Mouse (Mus musculus) CH12F3 (cell line): ENCODE data around the gene Cux1.

Experiments used
- in situ Hi-C: fragments of 300-500 bp; cut with MboI; formaldehyde crosslinking; loops from 2 replicates; pipeline ENCODE4 v1.14.3; 2020; ENCODE audit warnings: low sequenced_read_pairs

Cux1 gene

DNA sequence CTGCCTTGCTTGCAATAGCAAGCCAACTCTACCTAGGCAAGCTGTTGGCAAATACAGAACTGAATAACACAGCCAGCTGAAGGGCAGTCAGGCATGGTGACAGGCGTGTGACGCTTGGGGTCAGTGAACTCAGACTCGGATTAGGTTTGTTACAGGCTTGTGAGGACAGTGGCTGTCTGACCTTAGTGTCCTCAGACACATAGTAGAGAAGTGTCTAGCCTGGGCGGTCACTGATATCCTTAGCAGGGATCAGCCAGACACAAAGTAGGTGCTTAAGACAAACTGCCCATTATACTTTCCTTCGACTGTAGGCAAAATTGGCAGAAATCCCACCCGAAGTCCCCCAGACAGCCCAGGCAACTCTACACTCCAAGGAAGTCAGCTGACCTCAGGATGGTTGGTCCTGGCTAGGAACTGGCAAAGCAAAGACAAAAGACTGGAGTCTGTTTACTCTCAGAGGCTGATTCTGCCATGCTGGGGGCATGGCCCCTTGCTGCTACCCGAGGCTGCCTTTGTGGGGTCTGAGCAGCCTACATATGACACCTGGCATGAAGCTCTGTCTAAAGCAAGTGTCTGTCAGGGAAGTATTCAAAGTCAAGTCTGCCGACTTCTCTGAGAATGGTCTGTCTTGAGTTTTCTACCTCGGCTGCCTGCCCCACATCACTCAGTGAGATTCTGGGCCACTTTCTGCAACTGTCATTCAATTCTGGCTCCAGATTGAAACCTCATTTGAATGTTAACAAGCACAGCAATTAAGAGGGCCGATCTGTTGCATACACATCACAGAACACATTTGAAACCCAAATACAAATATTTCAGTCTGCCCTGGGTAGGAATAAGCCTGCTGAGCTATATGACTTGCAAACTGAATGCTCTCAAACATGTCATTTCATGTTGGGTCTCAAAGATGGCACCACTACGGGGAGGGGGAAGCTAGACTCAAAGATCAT is 124.8 kb downstream of the Cux1 start:
- in situ Hi-C loops = no loop called here

DNA sequence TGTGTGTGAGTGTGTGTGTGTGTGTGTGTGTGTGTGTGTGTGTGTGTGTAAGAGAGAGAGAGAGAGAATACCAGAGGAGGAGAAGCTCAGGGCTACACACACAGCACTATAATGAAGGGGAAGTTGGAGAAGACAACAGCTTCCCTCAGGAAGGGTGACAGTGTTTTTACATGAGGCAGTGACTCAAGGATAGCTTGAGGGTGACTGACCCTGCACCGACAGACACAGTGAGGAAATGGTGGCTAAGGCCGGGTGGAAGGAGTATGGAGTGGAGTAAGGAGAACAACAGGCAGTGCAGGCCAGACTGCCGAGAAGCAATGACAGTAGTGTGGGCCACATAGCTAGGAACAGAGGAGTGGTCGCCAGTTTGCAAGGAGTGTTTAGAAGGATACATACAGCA is 137.6 kb downstream of the Cux1 start:
- in situ Hi-C loops = no loop called here

GRCm38 (mm10) chr5:136428498-136429060 is 138.7 kb downstream of the Cux1 start:
- in situ Hi-C loops = no loop called here

DNA sequence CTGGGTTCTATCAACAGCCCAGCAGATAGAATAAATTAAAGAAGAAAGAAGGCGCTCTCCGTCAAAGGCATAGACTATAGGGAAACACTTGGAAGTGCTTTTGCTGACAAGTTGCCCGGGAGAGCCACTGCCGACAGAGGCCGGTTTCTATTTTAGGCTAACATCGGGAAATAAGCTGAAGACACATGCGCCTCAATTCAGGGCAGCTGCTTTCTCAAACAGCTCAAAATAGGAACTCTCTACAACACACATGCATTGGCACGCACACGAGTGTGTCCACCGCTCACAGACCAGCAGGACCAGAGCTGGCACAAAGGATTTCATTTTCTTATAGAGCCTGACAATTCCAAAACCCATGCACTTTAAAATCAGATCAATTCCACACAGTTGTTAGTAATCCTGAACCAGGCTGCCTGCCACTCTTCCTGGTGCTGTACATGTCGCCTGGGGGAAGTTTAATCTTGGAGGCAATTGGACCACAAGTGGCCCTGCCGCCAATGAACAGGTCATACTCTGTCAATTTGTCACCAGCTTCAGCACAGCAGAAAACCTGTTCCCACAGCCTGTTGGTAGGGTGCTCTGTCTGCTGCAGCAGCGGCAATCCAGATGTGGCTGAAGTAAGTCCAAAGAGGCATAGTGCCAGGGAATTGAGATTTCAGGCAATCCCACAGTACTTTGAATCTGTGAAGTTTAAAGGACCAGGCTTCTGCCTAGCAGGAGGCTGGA is 139.4 kb downstream of the Cux1 start:
- in situ Hi-C loops = no loop called here

DNA sequence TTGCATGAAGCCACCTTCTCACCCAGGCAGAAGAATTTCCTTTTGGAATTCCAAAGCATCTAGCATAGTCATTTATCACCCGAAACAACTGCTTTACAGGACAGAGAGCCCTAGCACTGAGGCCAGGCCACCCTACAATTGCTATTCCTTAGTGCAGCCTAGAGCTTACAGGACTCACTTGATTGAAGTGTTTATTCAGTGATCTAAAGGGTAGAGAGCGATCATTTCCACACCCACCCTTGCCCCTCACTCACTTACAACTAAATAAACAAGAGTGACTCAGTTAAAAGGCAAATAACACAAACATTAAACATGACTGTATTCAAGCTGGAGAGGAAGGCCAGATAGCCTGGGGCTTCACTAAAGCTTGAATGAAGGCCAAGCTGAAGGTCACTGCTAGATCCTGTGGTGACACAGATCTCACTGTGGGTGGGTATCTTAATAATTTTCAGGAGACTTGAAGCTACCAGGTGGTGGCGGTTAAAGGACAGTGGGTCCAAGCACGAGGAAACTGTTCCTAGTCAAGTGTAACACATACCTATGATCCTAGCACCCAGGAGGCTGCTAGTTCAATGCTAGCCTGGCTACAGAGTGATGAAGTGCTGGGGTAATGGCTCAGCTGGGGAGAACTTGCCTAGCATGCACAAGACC is 140.0 kb downstream of the Cux1 start:
- in situ Hi-C loops = no loop called here

- in situ Hi-C loops = no loop called here
Measured at GRCm38 (mm10) chr5:136422948-136423347, 144.3 kb downstream of the Cux1 start.

DNA sequence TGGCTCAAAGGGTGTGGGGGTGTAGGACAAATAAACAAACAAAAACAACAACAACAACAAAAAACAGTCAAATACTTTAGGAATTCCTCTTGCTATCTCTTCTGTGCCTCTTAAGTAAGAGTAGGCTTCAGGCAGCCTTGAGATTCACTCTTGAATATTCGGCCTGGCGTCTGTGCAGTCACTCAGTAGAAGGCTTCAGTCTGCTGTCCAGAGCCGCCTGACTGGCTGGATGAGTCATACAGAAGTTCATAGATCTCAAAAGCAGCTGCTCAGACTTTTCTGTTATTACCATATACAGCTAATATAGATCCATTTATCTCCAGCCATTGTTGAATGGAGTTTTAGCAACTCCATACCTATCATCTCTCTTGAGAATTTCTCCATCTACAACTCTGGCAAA is 145.4 kb downstream of the Cux1 start:
- in situ Hi-C loops = no loop called here

DNA sequence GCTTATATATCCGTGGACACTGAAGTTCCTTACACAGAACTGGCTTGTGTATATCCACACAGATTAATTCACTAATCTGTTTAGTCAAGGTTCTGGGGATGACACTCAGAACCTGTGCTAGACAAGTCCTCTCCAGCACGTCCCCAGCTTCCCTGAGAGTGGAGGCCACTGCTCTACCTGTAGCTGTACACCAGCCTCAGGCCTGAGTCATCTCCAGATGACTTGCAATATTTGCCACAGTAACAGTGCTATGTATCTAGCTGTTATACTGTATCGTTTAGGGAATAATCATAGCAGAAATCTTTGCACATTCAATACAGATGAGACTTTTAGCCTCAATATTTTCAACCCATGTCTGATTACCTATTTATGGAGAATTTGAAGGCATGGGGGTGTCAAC is 146.0 kb downstream of the Cux1 start:
- in situ Hi-C loops = no loop called here

- in situ Hi-C loops = no loop called here
Measured at GRCm38 (mm10) chr5:136420342-136420741, 146.9 kb downstream of the Cux1 start.

DNA sequence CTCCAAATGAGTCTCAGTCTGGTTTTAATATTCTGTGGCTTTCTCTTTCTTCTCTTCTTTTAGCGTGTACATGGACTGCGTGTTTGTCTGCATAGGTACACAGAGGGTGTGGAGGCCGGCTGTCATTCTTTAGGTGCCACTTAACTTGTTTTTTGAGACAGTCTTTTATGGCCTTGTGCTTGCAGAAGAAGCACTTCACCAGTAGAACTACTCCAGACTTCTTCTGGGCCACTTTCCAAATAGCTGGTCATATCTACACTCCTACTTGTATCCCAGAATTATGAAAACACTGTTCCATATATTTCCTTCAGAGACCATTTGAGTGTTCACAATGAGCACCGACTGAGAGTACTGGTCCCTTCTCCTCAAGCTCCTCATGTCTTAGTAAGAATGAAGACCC is 149.4 kb downstream of the Cux1 start:
- in situ Hi-C loops = no loop called here

DNA sequence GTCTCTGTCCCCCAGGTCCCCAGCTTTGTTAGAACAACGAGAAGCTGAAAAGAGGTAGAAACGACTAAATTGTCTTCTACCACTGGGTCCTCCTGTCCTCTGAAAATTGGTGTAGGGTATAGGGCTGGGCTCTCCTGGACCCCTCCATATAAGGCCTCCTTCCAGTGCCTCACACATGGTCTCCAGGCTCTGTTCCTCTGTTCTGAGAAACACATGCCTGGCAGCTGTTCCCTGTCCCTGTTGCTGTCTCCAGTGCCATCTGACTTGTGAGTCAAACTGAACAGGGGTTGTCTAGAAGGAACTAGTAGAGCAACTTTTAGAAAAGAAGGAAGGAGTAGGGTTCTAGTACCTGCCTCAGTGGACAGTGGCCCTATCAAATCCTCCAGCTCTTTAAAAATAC is 152.8 kb downstream of the Cux1 start:
- in situ Hi-C loops = no loop called here

DNA sequence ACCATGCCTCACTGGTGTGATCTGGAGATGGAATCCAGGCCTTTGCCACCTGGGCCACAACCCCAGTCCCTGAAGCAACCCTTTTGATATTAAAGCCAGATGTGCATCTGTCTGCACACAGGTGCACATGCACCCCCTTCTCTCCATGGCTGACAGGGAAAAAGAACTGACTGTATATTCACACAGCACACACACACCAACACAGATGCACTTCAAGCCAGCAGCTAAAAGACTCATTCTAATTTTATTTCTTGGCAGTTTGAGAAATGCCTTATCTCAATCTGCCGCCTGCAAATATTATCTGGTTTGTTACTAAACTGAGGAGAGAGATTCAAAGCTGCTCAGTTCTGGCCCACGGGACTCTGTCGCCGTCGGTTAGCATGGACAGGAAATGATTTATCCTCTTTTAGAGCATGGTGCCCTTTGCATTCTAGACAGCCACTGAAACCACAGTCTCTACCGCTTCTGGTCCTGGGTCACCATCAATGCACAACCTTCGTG is 156.6 kb downstream of the Cux1 start:
- in situ Hi-C loops = no loop called here

DNA sequence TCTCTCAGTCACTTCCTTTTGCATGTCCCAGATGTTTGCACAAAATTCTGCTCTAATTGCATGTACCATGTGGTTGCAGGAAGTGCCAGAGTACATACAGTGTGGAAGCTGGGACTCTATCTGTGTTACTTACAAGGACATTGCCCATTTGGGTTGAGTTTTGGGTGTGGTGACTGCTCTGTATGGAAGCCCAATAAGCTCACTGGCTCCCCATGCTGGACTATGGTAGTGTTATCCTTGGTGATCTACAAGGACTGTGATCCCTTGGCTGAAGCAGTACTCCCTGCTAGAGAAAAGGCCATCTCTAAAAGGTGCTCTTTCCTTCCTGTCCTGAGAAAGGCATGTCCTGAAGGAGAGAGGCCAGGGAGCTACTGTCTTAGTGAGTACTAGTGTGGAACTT is 160.9 kb downstream of the Cux1 start:
- in situ Hi-C loops = no loop called here

- in situ Hi-C loops = no loop called here
Measured at GRCm38 (mm10) chr5:136403565-136403961, 163.7 kb downstream of the Cux1 start.

GRCm38 (mm10) chr5:136402622-136403564 is 164.4 kb downstream of the Cux1 start:
- in situ Hi-C loops = no loop called here

DNA sequence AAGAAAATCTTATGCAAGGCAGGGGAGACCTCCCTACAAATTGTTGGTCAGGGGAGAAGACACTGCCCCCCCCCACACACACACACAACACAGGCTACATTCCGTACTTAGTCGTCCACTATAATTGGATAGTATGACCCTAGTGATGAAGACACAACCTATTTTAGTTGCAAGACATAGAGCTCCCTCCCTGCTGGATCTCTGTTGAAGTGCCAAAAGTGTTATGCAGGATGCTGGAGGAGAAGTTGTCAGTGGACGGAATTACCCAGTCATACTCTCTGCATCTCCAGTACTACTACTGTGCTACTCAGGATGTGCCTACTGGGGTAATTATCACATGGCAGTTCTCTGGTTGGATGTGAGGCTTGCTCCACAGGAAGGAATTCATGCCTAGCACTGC is 168.6 kb downstream of the Cux1 start:
- in situ Hi-C loops = no loop called here

DNA sequence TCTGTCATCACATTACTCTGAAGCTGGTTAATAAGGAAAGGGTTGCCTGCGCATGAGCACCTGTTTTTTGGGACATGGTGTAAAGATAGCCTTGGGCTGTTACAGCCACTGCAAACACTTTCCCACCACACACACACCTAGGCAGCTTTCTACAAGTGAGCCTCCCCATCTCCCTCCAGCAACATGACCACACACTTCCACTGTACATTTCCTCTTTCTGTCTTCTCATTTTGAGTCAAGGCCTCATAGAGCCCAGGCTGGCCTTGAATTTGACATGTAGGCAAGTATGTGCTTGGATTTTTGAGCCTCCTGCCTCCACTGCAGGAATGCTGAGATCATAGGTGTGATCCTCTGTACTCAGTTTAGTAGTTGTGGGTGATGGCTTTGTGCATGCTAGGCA is 170.6 kb downstream of the Cux1 start:
- in situ Hi-C loops = no loop called here

- in situ Hi-C loops = no loop called here
Measured at GRCm38 (mm10) chr5:136396256-136396655, 171.0 kb downstream of the Cux1 start.

GRCm38 (mm10) chr5:136395600-136396195 is 171.6 kb downstream of the Cux1 start:
- in situ Hi-C loops = no loop called here
